Mouse (Mus musculus) ES-Bruce4 (cell line): Measurements from ENCODE around the gene G3bp2.

ENCODE experiments used
- CTCF ChIP-seq: IDR thresholded peaks from one replicate; pipeline ENCODE4 v1.8.1; 2011; ENCODE audit warnings: low read depth, low read length
- POLR2A ChIP-seq: IDR thresholded peaks from one replicate; pipeline ENCODE4 v1.8.1; 2011; ENCODE audit warnings: low read length; ENCODE audit not compliant: insufficient read depth

DNA sequence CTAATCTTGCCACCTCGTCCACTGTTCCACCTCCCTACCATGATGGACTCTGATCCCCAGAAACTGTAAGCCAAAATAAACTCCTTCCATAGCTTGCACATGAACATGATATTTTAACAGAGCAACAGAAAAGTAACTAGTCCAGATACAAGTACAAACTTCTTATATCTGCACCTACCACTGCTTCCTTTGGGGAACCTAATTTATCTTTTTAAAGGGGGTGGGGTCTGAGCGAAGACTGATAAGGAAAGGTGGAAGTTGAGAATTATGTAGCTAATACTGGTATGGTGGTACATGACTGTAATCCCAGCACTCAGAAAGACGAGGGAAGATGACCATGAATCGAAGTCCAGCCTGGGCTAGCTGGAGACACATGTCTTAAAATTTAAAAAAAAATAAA lies 4.0 kb upstream of the G3bp2 start:
- TF ChIP-seq CTCF: no peak
- no peak for TF ChIP-seq POLR2A
